Mouse (Mus musculus): ENCODE data around the gene Mrps23. TPM values are rescaled to one million over a fixed set of nuclear protein-coding genes. Genes with fewer than 3 reads are reported as not detected.
A peak's percentile ranks its signal among the peaks of the same experiment; 100 is the strongest.
"Not testable (repeated sequence)": the region's sequence is repeated elsewhere in the genome, so short reads cannot be mapped to it uniquely, and the experiment has no call there.

Gene Mrps23
- polyA plus RNA-seq, 1 experiment from 2014 or later = 52.8 TPM

- H3K9ac ChIP-seq; H3K27ac ChIP-seq; H3K4me3 ChIP-seq (replicated peaks); H3K4me2 ChIP-seq; H3K36me3 ChIP-seq; H3K9me3 ChIP-seq; ATAC-seq (ENCODE audit: insufficient read depth, low FRiP score, low read depth): not testable (repeated sequence)
- Histone ChIP-seq H3K4me1 (peaks cover 16% of the 10 kb centered on the region), H3K27me3 (replicated peaks) (peaks cover 25% of the 10 kb centered on the region)
- 87% methylated on average over 3 of the region's 3 CpGs for WGBS
Measured at GRCm38 (mm10) chr11:88195699-88196098, 8.5 kb upstream of the Mrps23 start.

- Histone ChIP-seq H3K27ac (no peak overlapping the region), H3K4me1 (peaks cover 16% of the 10 kb centered on the region), H3K9ac (no peak overlapping the region), H3K27me3 (replicated peaks) (peaks cover 19% of the 10 kb centered on the region), H3K4me3 (replicated peaks) (no peak overlapping the region), H3K9me3 (no peaks in the 10 kb centered on the region), H3K4me2 (no peak overlapping the region), H3K36me3 (no peaks in the 10 kb centered on the region)
- no peak for ATAC-seq (ENCODE audit: insufficient read depth, low FRiP score, low read depth)
- WGBS = 5% methylated on average over 2 of the region's 2 CpGs
Measured at GRCm38 (mm10) chr11:88197153-88197576, 7.0 kb upstream of the Mrps23 start.

DNA sequence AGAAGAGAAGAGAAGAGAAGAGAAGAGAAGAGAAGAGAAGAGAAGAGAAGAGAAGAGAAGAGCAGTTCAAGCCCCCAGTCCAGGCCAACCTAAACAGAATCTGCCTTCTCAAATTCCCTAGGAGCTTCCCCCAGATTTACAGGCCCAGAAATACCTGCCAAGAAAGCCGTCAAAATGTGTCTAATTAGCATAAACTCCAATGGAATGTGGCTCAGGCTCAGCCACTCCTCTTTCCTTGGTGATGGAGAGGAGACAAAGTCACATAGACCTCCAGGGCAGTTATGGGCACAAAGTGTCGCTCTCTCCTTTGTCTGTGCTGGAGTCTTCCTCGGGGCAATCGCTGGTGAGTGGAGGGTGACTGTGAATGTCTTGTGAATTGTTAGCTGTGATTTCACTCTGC, 6.0 kb upstream of the Mrps23 start:
- no peak for ATAC-seq (ENCODE audit: insufficient read depth, low FRiP score, low read depth)
- WGBS = 46% methylated on average over 4 of the region's 4 CpGs
- no peak overlapping the region for H3K9ac ChIP-seq
- H3K4me2 ChIP-seq = no peak overlapping the region
- no peak overlapping the region for H3K27ac ChIP-seq
- peaks cover 13% of the 10 kb centered on the region for H3K4me1 ChIP-seq
- peaks cover 14% of the 10 kb centered on the region for H3K27me3 ChIP-seq (replicated peaks)
- H3K4me3 ChIP-seq (replicated peaks) = no peak overlapping the region
- no peaks in the 10 kb centered on the region for H3K36me3 ChIP-seq
- H3K9me3 ChIP-seq = no peaks in the 10 kb centered on the region

GRCm38 (mm10) chr11:88201172-88201571, 3.0 kb upstream of the Mrps23 start:
- Histone ChIP-seq H3K4me2 (no peak overlapping the region), H3K36me3 (no peaks in the 10 kb centered on the region), H3K27me3 (replicated peaks) (no peaks in the 10 kb centered on the region), H3K27ac (no peak overlapping the region), H3K9ac (no peak overlapping the region), H3K4me1 (peaks cover 9% of the 10 kb centered on the region), H3K9me3 (no peaks in the 10 kb centered on the region), H3K4me3 (replicated peaks) (no peak overlapping the region)
- WGBS = 64% methylated on average over 2 of the region's 2 CpGs
- ATAC-seq (ENCODE audit: insufficient read depth, low FRiP score, low read depth) = no peak

GRCm38 (mm10) chr11:88202077-88202476, 2.1 kb upstream of the Mrps23 start:
- no peaks in the 10 kb centered on the region for H3K27me3 ChIP-seq (replicated peaks)
- H3K4me1 ChIP-seq = peaks cover 9% of the 10 kb centered on the region
- no peak overlapping the region for H3K9ac ChIP-seq
- no peak for ATAC-seq (ENCODE audit: insufficient read depth, low FRiP score, low read depth)
- no peak overlapping the region for H3K4me2 ChIP-seq
- no peaks in the 10 kb centered on the region for H3K36me3 ChIP-seq
- no peak overlapping the region for H3K27ac ChIP-seq
- 32% methylated on average over 2 of the region's 2 CpGs for WGBS
- no peaks in the 10 kb centered on the region for H3K9me3 ChIP-seq
- H3K4me3 ChIP-seq (replicated peaks) = no peak overlapping the region

GRCm38 (mm10) chr11:88204593-88205368, 593 bp downstream of the Mrps23 start:
- Histone ChIP-seq H3K4me2 (peak overlapping the region; percentile 81), H3K27ac (peak overlapping the region; percentile 62), H3K36me3 (peaks cover 1% of the 10 kb centered on the region; the same call in 1 of the 2 replicates), H3K9me3 (no peaks in the 10 kb centered on the region), H3K4me1 (peaks cover 9% of the 10 kb centered on the region), H3K9ac (peak overlapping the region; percentile 52; the same call in 1 of the 2 replicates), H3K4me3 (replicated peaks) (peak overlapping the region; percentile 77), H3K27me3 (replicated peaks) (no peaks in the 10 kb centered on the region)
- peak; percentile 8; the same call in 1 of the 2 replicates for ATAC-seq (ENCODE audit: insufficient read depth, low FRiP score, low read depth)
- 30% methylated on average over 30 of the region's 30 CpGs for WGBS

GRCm38 (mm10) chr11:88206576-88206975, 2.4 kb downstream of the Mrps23 start:
- H3K9ac ChIP-seq; H3K9me3 ChIP-seq; ATAC-seq (ENCODE audit: insufficient read depth, low FRiP score, low read depth); H3K27me3 ChIP-seq (replicated peaks); H3K4me3 ChIP-seq (replicated peaks); H3K27ac ChIP-seq; H3K4me2 ChIP-seq; H3K4me1 ChIP-seq: not testable (repeated sequence)
- 70% methylated on average over 8 of the region's 8 CpGs for WGBS
- peaks cover 16% of the 10 kb centered on the region for H3K36me3 ChIP-seq

GRCm38 (mm10) chr11:88207697-88208096, 3.5 kb downstream of the Mrps23 start:
- Histone ChIP-seq H3K9ac (no peak overlapping the region), H3K9me3 (no peaks in the 10 kb centered on the region), H3K4me1 (peaks cover 9% of the 10 kb centered on the region), H3K4me2 (no peak overlapping the region), H3K36me3 (peaks cover 19% of the 10 kb centered on the region), H3K4me3 (replicated peaks) (no peak overlapping the region), H3K27ac (no peak overlapping the region), H3K27me3 (replicated peaks) (no peaks in the 10 kb centered on the region)
- ATAC-seq (ENCODE audit: insufficient read depth, low FRiP score, low read depth) = no peak
- WGBS = 94% methylated on average over 2 of the region's 2 CpGs

DNA sequence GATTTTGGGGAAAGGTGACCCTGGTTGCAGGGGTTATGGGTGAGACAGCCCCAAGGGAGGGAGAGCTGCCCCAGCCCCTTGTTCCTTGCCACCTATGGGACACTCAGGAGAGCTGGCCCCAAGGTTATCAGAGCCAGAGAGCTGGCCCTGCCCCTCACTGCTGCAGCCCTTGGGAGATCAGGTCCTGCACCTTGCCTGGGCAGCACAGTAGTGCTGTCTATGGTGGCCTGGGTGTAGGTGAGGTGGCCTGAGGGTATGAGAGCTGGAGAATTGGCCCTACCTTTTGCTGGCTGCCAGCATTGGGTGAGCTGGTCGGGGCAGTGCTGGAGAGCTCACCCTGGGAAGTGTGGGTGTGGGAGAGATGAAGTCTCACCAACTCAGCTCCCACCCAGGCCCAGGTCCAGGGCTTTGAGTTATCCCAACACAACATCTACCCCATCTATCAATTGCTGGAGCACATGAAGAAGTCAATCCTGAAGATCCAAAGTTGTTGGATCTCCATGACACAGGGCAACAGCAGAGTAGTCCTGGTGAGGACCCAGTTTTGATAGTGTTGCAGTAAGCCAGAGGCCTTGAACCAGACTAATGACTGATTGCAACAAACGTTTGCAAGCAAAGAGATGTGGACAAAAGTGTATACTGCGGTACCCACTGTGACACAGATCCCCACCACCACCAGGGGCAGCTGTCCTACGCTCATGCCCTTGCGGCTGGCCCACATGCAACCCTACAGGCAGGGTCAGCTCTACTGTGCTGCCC, 7.8 kb downstream of the Mrps23 start:
- ATAC-seq (ENCODE audit: insufficient read depth, low FRiP score, low read depth) = no peak
- Histone ChIP-seq H3K27me3 (replicated peaks) (no peaks in the 10 kb centered on the region), H3K27ac (no peak overlapping the region), H3K9me3 (no peaks in the 10 kb centered on the region), H3K9ac (no peak overlapping the region), H3K36me3 (peaks cover 19% of the 10 kb centered on the region), H3K4me3 (replicated peaks) (no peak overlapping the region), H3K4me1 (0 out of 2 replicates have a peak, but pooled peaks cover 5% of the 10 kb centered on the region), H3K4me2 (no peak overlapping the region)
- 75% methylated on average over 5 of the region's 5 CpGs for WGBS

DNA sequence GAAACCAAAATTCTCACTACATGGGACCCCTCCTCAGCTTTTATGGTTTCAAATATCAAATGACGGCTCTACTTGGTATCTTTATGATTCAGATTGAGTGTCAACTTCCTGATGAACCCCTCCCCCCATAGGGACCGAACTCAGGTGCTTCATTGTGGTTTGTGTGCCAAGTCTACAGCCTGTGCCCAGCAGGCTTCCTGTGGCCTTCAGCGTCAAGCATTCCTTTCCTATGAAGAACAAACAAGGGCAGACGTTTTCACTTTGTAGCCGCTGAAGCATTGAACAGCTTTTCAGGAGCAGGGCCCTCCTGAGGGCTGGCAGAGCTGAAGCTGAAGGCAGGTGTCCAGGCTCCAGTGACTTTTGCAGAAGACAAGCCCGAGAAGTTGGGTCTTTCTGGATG, 9.6 kb downstream of the Mrps23 start:
- 46% methylated on average over 6 of the region's 6 CpGs for WGBS
- no peak overlapping the region for H3K9ac ChIP-seq
- 0 out of 2 replicates have a peak, but pooled peaks cover 5% of the 10 kb centered on the region for H3K4me1 ChIP-seq
- no peaks in the 10 kb centered on the region for H3K27me3 ChIP-seq (replicated peaks)
- H3K4me2 ChIP-seq = no peak overlapping the region
- no peak overlapping the region for H3K4me3 ChIP-seq (replicated peaks)
- ATAC-seq (ENCODE audit: insufficient read depth, low FRiP score, low read depth) = no peak
- peaks cover 19% of the 10 kb centered on the region for H3K36me3 ChIP-seq
- no peak overlapping the region for H3K27ac ChIP-seq
- no peaks in the 10 kb centered on the region for H3K9me3 ChIP-seq

GRCm38 (mm10) chr11:88214881-88215831, 11.0 kb downstream of the Mrps23 start:
- H3K4me1 ChIP-seq = 0 out of 2 replicates have a peak, but pooled peaks cover 5% of the 10 kb centered on the region
- WGBS = 62% methylated on average over 21 of the region's 21 CpGs
- no peak overlapping the region for H3K4me3 ChIP-seq (replicated peaks)
- H3K27ac ChIP-seq = no peak overlapping the region
- ATAC-seq (ENCODE audit: insufficient read depth, low FRiP score, low read depth) = no peak
- peaks cover 14% of the 10 kb centered on the region for H3K36me3 ChIP-seq
- H3K4me2 ChIP-seq = no peak overlapping the region
- H3K9me3 ChIP-seq = no peaks in the 10 kb centered on the region
- H3K9ac ChIP-seq = no peak overlapping the region
- no peaks in the 10 kb centered on the region for H3K27me3 ChIP-seq (replicated peaks)

Measured in stomach, embryonic 15.5 days (tissue).